Mouse (Mus musculus): ENCODE measurements around the gene Arrdc2. TPM values are rescaled to one million over a fixed set of nuclear protein-coding genes. Genes with fewer than 3 reads are reported as not detected.

Gene Arrdc2
- 5.6 and 8.2 TPM in 2 replicates for polyA plus RNA-seq (2016; fragmentation: Nextera tagmentation; extraction: Ambion mirVana)

DNA sequence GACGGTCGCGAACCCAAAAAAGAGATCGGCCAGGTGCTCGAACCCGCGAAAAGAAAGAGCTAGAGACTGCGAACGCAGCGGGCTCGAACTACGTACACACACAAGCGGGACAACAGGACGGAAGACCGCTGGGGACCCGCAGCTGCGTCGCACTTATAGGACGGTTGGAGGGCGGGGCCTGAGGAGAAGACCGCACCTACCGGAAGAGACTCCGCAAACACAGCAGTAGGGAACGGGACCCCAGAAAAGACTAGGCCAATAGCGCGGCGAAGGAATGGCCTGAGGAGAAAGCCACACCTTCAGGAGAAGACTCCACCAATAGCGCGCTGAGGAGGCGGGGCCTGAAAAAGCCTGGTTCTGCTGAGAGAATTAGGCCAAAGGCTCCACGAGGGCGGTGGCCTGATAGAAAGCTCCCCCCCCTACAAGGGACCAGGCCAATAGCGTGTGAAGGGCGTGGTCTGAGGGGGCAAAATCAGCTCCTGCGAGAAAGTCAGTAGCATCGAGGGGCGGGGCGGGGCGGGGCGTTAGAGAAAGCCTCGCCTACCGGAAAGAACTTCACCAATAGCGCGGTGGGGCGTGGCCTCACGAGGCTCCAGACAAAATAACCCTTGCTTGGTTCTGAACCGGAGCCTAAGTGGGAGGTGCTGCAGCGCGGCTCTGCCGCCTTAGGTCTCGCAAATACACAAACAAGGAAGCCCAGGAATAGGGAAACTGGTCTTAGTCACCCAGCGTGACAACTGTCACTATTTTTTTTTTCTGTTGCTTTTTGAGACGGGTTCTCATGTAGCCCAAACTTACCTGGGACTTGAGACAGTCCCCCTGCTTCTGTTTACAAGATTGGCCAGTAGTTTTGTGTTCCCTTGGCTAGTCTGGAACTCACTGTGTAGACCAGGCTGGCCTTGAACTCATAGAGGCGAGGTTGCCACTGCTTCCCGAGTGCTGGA lies at the start of gene Arrdc2:
Gene Arrdc2, minus strand, starts transcription at position 313 of the 944 bp plus-strand sequence.
- H3K4me1 ChIP-seq, result peaks cover 18% of the 10 kb centered on the region
- 2% methylated on average over 55 of the region's 55 CpGs for WGBS
- peak; percentile 96 for ATAC-seq (ENCODE audit: low FRiP score)

DNA sequence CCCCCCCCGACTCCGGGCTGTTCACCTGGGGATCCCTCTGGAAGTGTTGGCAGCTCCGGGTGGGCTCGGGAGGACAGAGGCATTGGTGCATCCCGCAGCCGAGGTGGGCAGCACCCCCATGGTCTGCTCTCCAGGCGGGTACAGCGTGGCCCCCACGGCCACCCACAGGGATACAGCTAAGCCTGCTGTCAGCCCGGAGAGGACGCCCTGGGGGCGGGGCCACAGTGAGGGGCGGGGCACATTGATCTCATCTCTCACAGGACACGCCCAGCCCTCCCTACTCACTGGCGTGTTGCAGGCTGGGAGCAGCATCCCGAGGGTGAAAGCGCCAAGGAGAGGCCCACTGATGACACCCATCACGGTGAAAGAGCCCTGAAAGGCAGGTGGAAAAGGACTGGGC lies 48.1 kb upstream of the Arrdc2 start:
- Histone ChIP-seq H3K9ac (no peak overlapping the region), H3K4me2 (peak overlapping the region; percentile 19), H3K36me3 (replicated peaks) (0 out of 2 replicates have a peak, but pooled peaks cover under 1% of the 10 kb centered on the region), H3K4me3 (replicated peaks) (peak overlapping the region; percentile 6; the same call in 1 of the 2 replicates), H3K9me3 (no peaks in the 10 kb centered on the region), H3K27ac (no peak overlapping the region), H3K27me3 (peaks cover 56% of the 10 kb centered on the region), H3K4me1 (peaks cover 15% of the 10 kb centered on the region)
- 9% methylated on average over 17 of the region's 18 CpGs for WGBS
- ATAC-seq (ENCODE audit: low FRiP score), result peak; percentile 37; the same call in 1 of the 2 replicates

More for the DNA sequence above, at the start of gene Arrdc2:
- Histone ChIP-seq H3K4me3 (replicated peaks) (peak within 1 kb of the TSS; percentile 67), H3K36me3 (replicated peaks) (no peaks in the 10 kb centered on the region; the same call in 1 of the 2 replicates), H3K27ac (peak within 1 kb of the TSS; percentile 89), H3K9ac (peak within 1 kb of the TSS; percentile 75), H3K27me3 (no peaks in the 10 kb centered on the region), H3K4me2 (peak within 1 kb of the TSS; percentile 83), H3K9me3 (no peaks in the 10 kb centered on the region)

GRCm38 (mm10) chr8:70885612-70886011 lies 46.1 kb upstream of the Arrdc2 start:
- H3K27me3 ChIP-seq, result peaks cover 36% of the 10 kb centered on the region
- 20% methylated on average over 12 of the region's 12 CpGs for WGBS

GRCm38 (mm10) chr8:70884683-70885082 lies 45.2 kb upstream of the Arrdc2 start:
- Histone ChIP-seq H3K9ac (no peak overlapping the region), H3K4me2 (no peak overlapping the region), H3K36me3 (replicated peaks) (no peaks in the 10 kb centered on the region), H3K27me3 (peaks cover 26% of the 10 kb centered on the region), H3K4me3 (replicated peaks) (no peak overlapping the region), H3K27ac (no peak overlapping the region), H3K4me1 (peaks cover 14% of the 10 kb centered on the region), H3K9me3 (no peaks in the 10 kb centered on the region)
- ATAC-seq (ENCODE audit: low FRiP score), result no peak
- 92% methylated on average over 10 of the region's 10 CpGs for WGBS

More at GRCm38 (mm10) chr8:70885612-70886011, 46.1 kb upstream of the Arrdc2 start:
- no peak for ATAC-seq (ENCODE audit: low FRiP score)
- H3K9ac ChIP-seq, result no peak overlapping the region
- H3K4me1 ChIP-seq, result 0 out of 2 replicates have a peak, but pooled peaks cover 5% of the 10 kb centered on the region
- no peaks in the 10 kb centered on the region for H3K9me3 ChIP-seq
- H3K4me2 ChIP-seq, result no peak overlapping the region
- H3K4me3 ChIP-seq (replicated peaks), result no peak overlapping the region
- no peaks in the 10 kb centered on the region for H3K36me3 ChIP-seq (replicated peaks)
- no peak overlapping the region for H3K27ac ChIP-seq

DNA sequence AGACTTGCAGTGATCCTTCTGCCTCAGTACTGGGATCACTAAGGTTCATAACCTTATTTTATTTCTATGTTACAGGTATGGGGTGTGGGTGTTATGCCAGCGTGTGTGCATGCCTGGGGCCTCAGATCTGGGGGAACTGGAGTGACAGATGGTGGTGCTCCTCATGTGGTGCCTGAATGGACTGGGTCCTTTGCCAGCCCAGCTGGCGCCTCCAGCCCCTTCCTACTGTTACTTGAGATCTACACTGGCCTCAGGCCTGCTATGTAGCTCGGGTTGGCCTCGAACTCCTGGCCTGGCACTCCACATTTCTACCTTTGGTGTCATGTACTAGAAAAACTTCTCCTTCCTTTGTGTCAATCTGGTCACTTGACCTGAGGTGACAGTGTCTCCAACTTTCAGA lies 44.7 kb upstream of the Arrdc2 start:
- Histone ChIP-seq H3K9me3 (no peaks in the 10 kb centered on the region), H3K4me2 (no peak overlapping the region), H3K4me3 (replicated peaks) (no peak overlapping the region), H3K36me3 (replicated peaks) (no peaks in the 10 kb centered on the region), H3K9ac (no peak overlapping the region), H3K27ac (no peak overlapping the region), H3K27me3 (peaks cover 21% of the 10 kb centered on the region), H3K4me1 (peaks cover 14% of the 10 kb centered on the region)
- 85% methylated on average over 4 of the region's 4 CpGs for WGBS
- no peak for ATAC-seq (ENCODE audit: low FRiP score)

GRCm38 (mm10) chr8:70880546-70880945 lies 41.0 kb upstream of the Arrdc2 start:
- no peak for ATAC-seq (ENCODE audit: low FRiP score)
- peaks cover 3% of the 10 kb centered on the region; the same call in 1 of the 2 replicates for H3K27me3 ChIP-seq
- peaks cover 8% of the 10 kb centered on the region for H3K4me1 ChIP-seq
- no peak overlapping the region for H3K27ac ChIP-seq
- H3K36me3 ChIP-seq (replicated peaks), result no peaks in the 10 kb centered on the region
- no peak overlapping the region for H3K4me2 ChIP-seq
- no peak overlapping the region for H3K4me3 ChIP-seq (replicated peaks)
- H3K9ac ChIP-seq, result 0 out of 2 replicates have a peak overlapping the region, but pooled peaks have one; percentile 2
- WGBS, result 34% methylated on average over 11 of the region's 11 CpGs
- no peaks in the 10 kb centered on the region for H3K9me3 ChIP-seq

DNA sequence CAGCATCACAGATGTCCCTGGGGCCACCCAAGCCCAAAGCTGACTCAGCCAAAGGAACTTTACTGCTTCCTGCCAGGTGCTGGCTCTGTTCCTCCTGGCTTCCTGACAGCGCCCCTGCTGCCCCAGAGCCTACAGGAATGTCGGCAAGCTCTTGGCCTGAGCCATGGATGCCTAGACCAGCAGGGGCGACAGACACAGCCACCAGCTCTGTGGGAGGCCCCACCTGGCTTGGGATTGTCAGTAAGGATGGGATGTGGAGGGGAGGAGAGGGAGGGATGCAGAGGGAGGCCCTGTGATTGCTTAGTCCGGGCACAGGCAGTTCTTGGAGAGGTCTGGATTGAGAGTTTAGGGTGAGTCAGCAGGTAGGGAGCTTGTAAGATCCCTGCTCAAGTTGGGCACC lies 40.6 kb upstream of the Arrdc2 start:
- Histone ChIP-seq H3K4me1 (peaks cover 8% of the 10 kb centered on the region), H3K9me3 (no peaks in the 10 kb centered on the region), H3K36me3 (replicated peaks) (no peaks in the 10 kb centered on the region), H3K9ac (0 out of 2 replicates have a peak overlapping the region, but pooled peaks have one; percentile 2), H3K4me2 (no peak overlapping the region), H3K27me3 (no peaks in the 10 kb centered on the region), H3K4me3 (replicated peaks) (no peak overlapping the region), H3K27ac (no peak overlapping the region)
- ATAC-seq (ENCODE audit: low FRiP score), result no peak
- 10% methylated on average over 4 of the region's 4 CpGs for WGBS

- no peak for ATAC-seq (ENCODE audit: low FRiP score)
Observed at GRCm38 (mm10) chr8:70879500-70879899, 40.0 kb upstream of the Arrdc2 start.

DNA sequence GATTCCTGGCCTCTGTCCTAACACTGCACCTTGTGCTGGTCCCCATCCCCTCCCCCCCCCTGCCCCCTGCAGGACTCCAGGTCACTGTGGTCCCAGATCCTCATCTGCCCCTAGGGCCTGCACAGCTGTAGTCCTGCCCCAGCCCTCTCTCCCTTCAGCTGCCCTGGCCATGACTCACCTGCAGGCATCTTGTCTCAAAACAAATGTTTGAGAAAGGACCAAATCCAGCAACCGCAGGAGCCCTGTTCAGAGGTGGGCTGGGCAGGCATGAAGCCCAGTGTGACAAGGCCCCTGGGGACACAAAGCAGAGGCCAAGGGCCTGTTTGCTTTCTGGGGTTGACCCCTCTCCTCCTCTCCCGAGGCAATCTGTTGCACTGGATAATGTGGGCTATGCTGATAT lies 38.7 kb upstream of the Arrdc2 start:
- H3K9ac ChIP-seq, result 0 out of 2 replicates have a peak overlapping the region, but pooled peaks have one; percentile 26

More at GRCm38 (mm10) chr8:70879500-70879899, 40.0 kb upstream of the Arrdc2 start:
- Histone ChIP-seq H3K9ac (no peak overlapping the region), H3K4me3 (replicated peaks) (no peak overlapping the region), H3K27ac (no peak overlapping the region), H3K9me3 (no peaks in the 10 kb centered on the region), H3K36me3 (replicated peaks) (no peaks in the 10 kb centered on the region), H3K4me2 (no peak overlapping the region), H3K27me3 (no peaks in the 10 kb centered on the region), H3K4me1 (peaks cover 8% of the 10 kb centered on the region)
- 50% methylated on average over 4 of the region's 4 CpGs for WGBS

DNA sequence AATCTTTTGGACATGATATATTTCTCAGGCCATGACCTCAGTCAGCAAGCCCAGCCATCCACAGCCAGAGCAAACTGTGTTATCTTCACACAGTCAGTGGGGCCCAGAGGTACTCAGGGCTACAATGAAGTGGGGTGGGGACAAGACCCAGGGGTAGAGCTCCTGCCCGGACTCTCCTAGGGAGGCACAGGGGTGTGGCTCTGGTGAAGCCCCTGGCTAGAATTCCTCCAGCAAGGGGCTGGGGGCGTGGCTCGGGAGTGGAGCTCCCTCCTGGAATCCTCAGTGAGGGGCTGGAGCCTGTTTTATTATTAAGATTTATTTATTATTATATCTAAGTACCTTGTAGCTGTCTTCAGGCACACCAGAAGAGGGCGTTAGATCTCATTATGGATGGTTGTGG lies 36.9 kb upstream of the Arrdc2 start:
- peaks cover 22% of the 10 kb centered on the region for H3K4me1 ChIP-seq
- no peaks in the 10 kb centered on the region for H3K27me3 ChIP-seq
- H3K27ac ChIP-seq, result no peak overlapping the region
- no peak for ATAC-seq (ENCODE audit: low FRiP score)
- no peak overlapping the region for H3K4me3 ChIP-seq (replicated peaks)
- no peak overlapping the region for H3K9ac ChIP-seq
- H3K9me3 ChIP-seq, result no peaks in the 10 kb centered on the region
- H3K36me3 ChIP-seq (replicated peaks), result no peaks in the 10 kb centered on the region
- WGBS, result 73% methylated on average over 4 of the region's 4 CpGs
- no peak overlapping the region for H3K4me2 ChIP-seq

More for the DNA sequence above, 38.7 kb upstream of the Arrdc2 start:
- H3K4me3 ChIP-seq (replicated peaks), result no peak overlapping the region
- WGBS, result 63% methylated on average over 2 of the region's 2 CpGs
- no peaks in the 10 kb centered on the region for H3K36me3 ChIP-seq (replicated peaks)
- peaks cover 8% of the 10 kb centered on the region for H3K4me1 ChIP-seq
- H3K4me2 ChIP-seq, result no peak overlapping the region
- no peaks in the 10 kb centered on the region for H3K27me3 ChIP-seq
- ATAC-seq (ENCODE audit: low FRiP score), result no peak
- H3K9me3 ChIP-seq, result no peaks in the 10 kb centered on the region
- no peak overlapping the region for H3K27ac ChIP-seq

DNA sequence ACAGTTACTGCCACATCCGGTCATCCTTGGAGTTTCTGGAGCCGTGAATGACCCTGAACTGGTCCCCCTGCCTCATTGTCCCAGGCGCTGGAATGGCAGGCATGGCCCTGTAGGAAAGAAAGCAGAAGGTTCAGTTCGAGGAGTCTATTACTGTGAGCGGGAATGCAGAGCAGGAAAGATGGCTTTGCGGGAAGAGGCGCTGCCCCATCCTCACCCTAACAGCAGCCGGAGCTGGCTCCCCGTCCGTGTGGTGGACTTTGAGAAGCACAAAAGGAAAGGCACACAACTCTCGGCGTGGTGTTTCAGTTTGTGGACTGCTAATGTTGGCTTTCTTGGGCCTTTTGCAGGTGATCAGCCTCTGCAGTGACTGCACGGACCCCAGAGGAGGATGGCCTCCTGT lies 34.9 kb upstream of the Arrdc2 start:
- 0 out of 2 replicates have a peak overlapping the region, but pooled peaks have one; percentile 3 for H3K27ac ChIP-seq
- H3K4me3 ChIP-seq (replicated peaks), result no peak overlapping the region
- H3K36me3 ChIP-seq (replicated peaks), result no peaks in the 10 kb centered on the region
- ATAC-seq (ENCODE audit: low FRiP score), result no peak
- WGBS, result 92% methylated on average over 13 of the region's 13 CpGs
- H3K4me1 ChIP-seq, result peaks cover 22% of the 10 kb centered on the region
- H3K9me3 ChIP-seq, result no peaks in the 10 kb centered on the region
- H3K4me2 ChIP-seq, result no peak overlapping the region
- no peaks in the 10 kb centered on the region for H3K27me3 ChIP-seq
- no peak overlapping the region for H3K9ac ChIP-seq

DNA sequence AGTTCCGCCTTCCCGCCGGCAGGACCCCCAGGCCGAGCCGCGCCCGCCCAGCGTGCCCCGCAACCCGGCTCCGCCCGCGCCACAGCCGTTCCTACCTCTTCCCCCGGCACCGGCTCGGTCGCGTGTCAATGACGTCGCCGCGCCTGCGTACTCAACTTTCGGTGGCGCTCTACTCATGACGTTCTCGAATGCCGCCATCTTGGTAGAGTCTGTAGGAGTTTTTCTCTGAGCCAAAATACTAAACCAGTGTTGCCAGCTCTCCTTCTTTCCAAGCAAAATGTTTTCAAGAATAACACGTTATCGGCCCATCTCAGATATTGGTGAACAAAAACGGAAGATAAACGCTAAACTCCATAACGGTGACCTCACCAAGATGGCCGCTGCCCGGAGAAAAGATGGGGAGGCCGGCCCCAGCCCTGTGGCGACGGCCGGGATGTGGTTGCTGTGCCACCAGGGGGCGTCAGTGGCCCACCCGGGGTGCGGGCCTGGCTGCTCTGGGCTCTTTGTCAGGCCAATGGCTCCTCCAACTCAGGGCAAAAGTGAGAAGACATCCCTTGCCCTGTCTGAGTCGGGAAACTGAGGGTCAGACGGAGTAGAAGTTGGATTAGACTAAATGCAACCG lies 34.0 kb upstream of the Arrdc2 start, which contains the start of gene Ccdc124:
Gene Ccdc124, minus strand, starts transcription at position 572 of the 622 bp plus-strand sequence.
- 1% methylated on average over 46 of the region's 46 CpGs for WGBS
- H3K27ac ChIP-seq, result peak within 1 kb of the TSS; percentile 89
- H3K4me2 ChIP-seq, result peak within 1 kb of the TSS; percentile 91
- ATAC-seq (ENCODE audit: low FRiP score), result peak; percentile 90
- peaks cover 32% of the 10 kb centered on the region for H3K4me1 ChIP-seq
- H3K9ac ChIP-seq, result peak within 1 kb of the TSS; percentile 72
- H3K27me3 ChIP-seq, result no peaks in the 10 kb centered on the region
- H3K9me3 ChIP-seq, result no peaks in the 10 kb centered on the region
- H3K36me3 ChIP-seq (replicated peaks), result no peaks in the 10 kb centered on the region
- H3K4me3 ChIP-seq (replicated peaks), result peak within 1 kb of the TSS; percentile 86

Measured in forebrain, embryonic 12.5 days (tissue).